Mouse (Mus musculus) limb, embryonic 15.5 days (tissue): ENCODE data around the gene Lhcgr. TPM values are rescaled to one million over a fixed set of nuclear protein-coding genes. Genes with fewer than 3 reads are reported as not detected.
A peak's percentile ranks its signal among the peaks of the same experiment; 100 is the strongest.

Experiments
- ATAC-seq: fragments of 200-750 bp; cut with Nextera tagmentation; 2 replicates; pipeline ENCODE4 v1.8.0; 2017; ENCODE audit warnings: low read depth, moderate TSS enrichment; ENCODE audit not compliant: insufficient number of reproducible peaks, low FRiP score, low TSS enrichment
- H3K27ac ChIP-seq: fragments of 300-500 bp; sonication (generic); 2 replicates; pipeline ENCODE4 v1.5.1; 2015; ENCODE audit warnings: moderate library complexity, mild to moderate bottlenecking, inconsistent platforms
- H3K27me3 ChIP-seq: fragments of 300-500 bp; sonication (generic); 2 replicates; pipeline ENCODE4 v1.6.1; 2015; ENCODE audit warnings: inconsistent platforms
- H3K36me3 ChIP-seq: fragments of 300-500 bp; sonication (generic); 2 replicates; pipeline ENCODE4 v1.6.1; 2015; ENCODE audit warnings: inconsistent platforms
- H3K4me1 ChIP-seq: fragments of 300-500 bp; sonication (generic); 2 replicates; pipeline ENCODE4 v1.6.1; 2015; ENCODE audit warnings: inconsistent platforms
- H3K4me2 ChIP-seq: fragments of 300-500 bp; sonication (generic); 2 replicates; pipeline ENCODE4 v1.6.1; 2015; ENCODE audit warnings: mild to moderate bottlenecking, inconsistent platforms
- H3K4me3 ChIP-seq: fragments of 300-500 bp; sonication (generic); 2 replicates; pipeline ENCODE4 v1.5.1; 2015; ENCODE audit warnings: mild to moderate bottlenecking, inconsistent platforms
- H3K9ac ChIP-seq: fragments of 300-500 bp; sonication (generic); 2 replicates; pipeline ENCODE4 v1.6.1; 2015; ENCODE audit warnings: inconsistent platforms
- H3K9me3 ChIP-seq: fragments of 300-500 bp; sonication (generic); 2 replicates; pipeline ENCODE4 v1.6.1; 2016; ENCODE audit warnings: inconsistent platforms
- WGBS: fragments of 180-500 bp; shearing (Covaris S2); methylation state at CpG from one replicate; pipeline ENCODE4 v1.1.7; 2015; 5-methylcytosine and 5-hydroxymethylcytosine counted together
- polyA plus RNA-seq: library from polyadenylated mRNA; unstranded; fragments of >200 nt; fragmentation: Nextera tagmentation; extraction: Ambion mirVana; gene quantifications from 2 replicates; pipeline ENCODE4 v1.2.1, GENCODE M21; 2015

The Lhcgr gene
- polyA plus RNA-seq, 1 experiment from 2014 or later, result 0.49 TPM

DNA sequence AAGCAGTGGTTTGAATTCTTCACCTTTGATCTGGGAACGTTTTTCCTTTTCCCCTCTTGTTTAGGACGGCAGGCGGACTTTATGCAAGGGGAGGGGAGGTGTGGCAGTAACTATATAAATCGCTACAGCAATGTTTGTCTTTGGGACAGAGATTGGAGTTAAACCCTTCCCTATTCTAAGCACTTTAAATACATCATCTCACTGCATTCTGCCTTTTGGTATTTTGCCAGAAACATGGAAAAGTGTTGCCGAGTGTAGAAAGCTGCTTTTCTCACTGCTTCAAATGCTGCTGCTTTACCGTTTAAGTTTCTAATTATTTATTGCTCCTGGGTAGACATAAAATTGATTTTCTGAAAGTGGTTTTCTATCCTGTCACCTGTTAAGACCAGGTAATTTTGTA is 89.4 kb downstream of the Lhcgr start:
- H3K27me3 ChIP-seq, result no peaks in the 10 kb centered on the region
- no peaks in the 10 kb centered on the region for H3K36me3 ChIP-seq
- H3K9ac ChIP-seq, result no peak overlapping the region
- no peak for ATAC-seq
- WGBS, result 11% methylated on average over 6 of the region's 6 CpGs
- H3K4me3 ChIP-seq, result no peak overlapping the region
- H3K27ac ChIP-seq, result no peak overlapping the region
- H3K9me3 ChIP-seq, result no peaks in the 10 kb centered on the region
- H3K4me2 ChIP-seq, result no peak overlapping the region
- H3K4me1 ChIP-seq, result peaks cover 5% of the 10 kb centered on the region

DNA sequence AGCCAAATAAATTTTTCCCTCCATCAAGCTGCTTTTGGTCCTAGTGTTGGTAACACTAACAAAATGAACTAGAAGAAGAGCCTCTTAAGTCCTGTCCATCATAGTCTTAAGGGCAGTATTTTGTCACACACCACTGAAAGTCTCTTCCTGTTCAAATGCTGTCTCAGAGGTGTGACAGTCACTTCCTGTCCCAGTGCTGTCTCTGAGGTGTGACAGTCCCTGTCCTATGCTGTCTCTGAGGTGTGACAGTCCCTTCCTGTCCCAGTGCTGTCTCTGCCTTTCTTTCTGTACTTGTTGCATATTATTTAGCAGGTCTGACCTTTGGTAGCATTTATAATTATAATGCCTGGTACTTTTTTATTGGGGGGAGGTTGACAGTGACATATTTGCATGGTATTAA is 90.9 kb downstream of the Lhcgr start:
- no peak overlapping the region for H3K4me2 ChIP-seq
- no peaks in the 10 kb centered on the region for H3K36me3 ChIP-seq
- no peak overlapping the region for H3K4me3 ChIP-seq
- H3K4me1 ChIP-seq, result peaks cover 11% of the 10 kb centered on the region
- no peaks in the 10 kb centered on the region for H3K27me3 ChIP-seq
- no peak for ATAC-seq
- H3K27ac ChIP-seq, result no peak overlapping the region
- no peaks in the 10 kb centered on the region for H3K9me3 ChIP-seq
- no peak overlapping the region for H3K9ac ChIP-seq

DNA sequence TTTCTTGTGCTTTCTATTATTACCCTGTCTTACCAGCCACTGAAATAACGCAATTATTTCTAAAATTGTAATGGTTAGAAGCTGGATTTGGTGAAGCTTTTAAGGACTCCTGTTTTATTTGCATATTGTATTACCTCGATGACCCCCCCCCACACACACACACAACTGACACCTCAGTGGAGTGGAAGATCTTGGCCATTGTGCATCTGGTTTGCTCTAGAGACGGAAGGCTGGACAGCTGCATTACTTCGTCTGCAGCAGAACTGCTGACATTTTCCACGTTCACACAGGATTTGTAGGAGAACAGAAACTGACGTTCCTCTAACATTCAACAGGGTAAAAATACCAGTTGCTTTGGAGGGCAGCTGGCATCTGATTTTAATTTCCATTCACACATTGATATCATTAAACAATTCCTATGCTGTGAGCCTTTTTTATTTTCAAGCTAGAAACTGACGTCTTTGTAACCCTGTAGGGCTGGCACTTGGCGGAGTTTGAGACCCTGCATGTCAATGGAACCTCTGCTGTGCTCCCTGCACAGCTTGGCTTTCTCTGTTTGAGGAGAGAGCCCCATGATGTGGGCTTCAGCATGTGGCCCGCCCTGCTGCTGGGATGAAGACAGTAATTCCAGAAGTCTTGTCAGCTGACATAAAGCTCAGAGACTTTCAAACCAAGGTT is 95.0 kb downstream of the Lhcgr start:
- H3K27ac ChIP-seq, result peak overlapping the region; percentile 77
- H3K4me1 ChIP-seq, result peaks cover 9% of the 10 kb centered on the region; the same call in 1 of the 2 replicates
- 38% methylated on average over 9 of the region's 9 CpGs for WGBS
- no peak overlapping the region for H3K4me3 ChIP-seq
- H3K27me3 ChIP-seq, result no peaks in the 10 kb centered on the region
- peak; percentile 64; the same call in 1 of the 2 replicates for ATAC-seq
- H3K9me3 ChIP-seq, result no peaks in the 10 kb centered on the region
- H3K9ac ChIP-seq, result no peak overlapping the region
- H3K36me3 ChIP-seq, result no peaks in the 10 kb centered on the region
- H3K4me2 ChIP-seq, result peak overlapping the region; percentile 22; the same call in 1 of the 2 replicates

DNA sequence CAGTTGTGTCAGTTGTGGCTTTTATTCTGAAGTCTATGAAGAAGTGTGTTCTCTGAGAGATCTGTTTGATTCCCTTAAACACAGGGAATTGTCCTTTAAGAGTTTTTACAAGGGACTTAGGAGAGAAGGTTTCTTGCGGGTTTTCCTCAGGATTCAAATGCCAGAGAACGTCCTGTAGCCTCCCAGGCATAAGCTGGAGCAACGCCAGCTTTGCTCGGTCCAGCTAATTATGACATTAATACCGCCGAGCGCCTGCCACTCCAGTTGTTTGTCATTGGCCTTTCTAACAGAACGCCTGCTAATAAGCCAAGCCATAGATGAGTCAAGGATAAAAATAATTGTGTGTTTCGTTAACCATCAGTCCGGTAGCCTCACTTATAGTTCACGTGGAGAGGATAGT is 103.6 kb downstream of the Lhcgr start:
- no peak overlapping the region for H3K4me3 ChIP-seq
- H3K36me3 ChIP-seq, result no peaks in the 10 kb centered on the region
- WGBS, result 33% methylated on average over 11 of the region's 11 CpGs
- H3K9me3 ChIP-seq, result no peaks in the 10 kb centered on the region
- no peaks in the 10 kb centered on the region for H3K4me1 ChIP-seq
- no peak for ATAC-seq
- no peaks in the 10 kb centered on the region for H3K27me3 ChIP-seq
- no peak overlapping the region for H3K27ac ChIP-seq
- H3K9ac ChIP-seq, result no peak overlapping the region
- H3K4me2 ChIP-seq, result no peak overlapping the region

DNA sequence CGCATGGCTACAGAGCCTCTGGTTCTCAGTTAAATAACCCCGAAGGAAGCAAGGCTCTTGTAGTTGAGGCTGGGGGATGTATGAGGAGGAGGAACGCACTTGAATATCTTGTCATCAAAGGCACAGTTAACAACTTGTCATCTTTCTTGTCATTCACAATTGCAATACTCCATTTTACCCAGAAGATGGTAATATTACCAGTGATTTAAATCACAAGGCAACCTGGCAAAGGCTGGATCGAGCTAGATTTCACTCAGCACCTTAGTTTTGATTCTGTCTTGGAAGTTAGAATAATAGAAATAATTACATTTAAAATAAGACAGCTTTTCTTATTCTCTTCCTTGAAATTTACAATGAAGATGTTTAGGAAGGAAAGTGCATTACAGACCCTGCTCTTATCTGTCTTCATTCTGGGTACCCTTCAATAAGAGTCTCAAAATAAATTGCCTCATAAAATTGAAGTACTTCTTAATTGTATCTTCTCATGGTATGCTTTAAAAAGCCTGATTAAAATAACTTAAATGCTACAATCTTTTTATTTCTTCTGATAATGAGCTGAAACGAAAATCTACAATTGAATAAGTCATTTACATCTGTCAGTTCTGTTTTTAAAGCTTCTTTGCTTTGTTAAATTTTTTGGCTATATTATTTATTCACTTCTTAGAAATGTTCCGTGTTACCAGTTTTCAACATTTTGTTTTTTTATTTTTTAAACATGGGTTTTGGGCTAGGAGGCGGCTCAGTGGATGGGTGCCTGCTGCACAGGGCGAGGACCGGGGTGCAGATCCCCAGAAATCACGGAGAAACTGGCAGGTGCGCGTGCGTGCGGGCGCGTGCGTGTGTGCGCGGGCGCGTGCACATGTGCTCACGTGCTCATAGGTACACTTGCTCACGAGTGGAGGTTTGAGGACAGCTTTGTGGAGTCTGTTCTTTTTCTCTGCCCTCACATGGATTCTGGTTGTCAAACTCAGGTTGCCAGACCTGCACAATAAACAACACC is 116.2 kb downstream of the Lhcgr start:
- Histone ChIP-seq H3K4me1 (no peaks in the 10 kb centered on the region), H3K9me3 (no peaks in the 10 kb centered on the region), H3K27me3 (no peaks in the 10 kb centered on the region), H3K27ac (no peak overlapping the region), H3K4me3 (no peak overlapping the region), H3K36me3 (no peaks in the 10 kb centered on the region), H3K4me2 (no peak overlapping the region), H3K9ac (no peak overlapping the region)
- ATAC-seq, result no peak
- 89% methylated on average over 23 of the region's 23 CpGs for WGBS

DNA sequence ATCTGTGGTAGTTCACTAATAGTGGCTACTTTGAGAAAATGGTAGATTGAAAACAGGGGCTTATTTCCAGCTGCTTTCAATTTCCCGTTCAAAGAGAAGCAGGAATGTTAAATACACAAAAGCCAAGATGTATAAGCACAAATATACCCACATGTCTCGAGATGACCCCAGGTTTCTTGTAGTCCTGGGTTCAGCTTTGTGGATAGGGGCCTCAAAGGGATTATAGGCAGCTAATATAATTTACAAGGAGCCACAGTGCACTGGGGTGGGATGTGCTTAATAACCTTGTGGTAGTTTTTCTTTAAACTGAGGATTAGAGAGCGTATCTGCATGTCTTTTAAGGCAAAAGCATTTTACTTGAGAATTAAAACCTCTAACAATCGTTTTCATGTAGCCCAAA is 121.0 kb downstream of the Lhcgr start:
- 26% methylated on average over 4 of the region's 4 CpGs for WGBS
- ATAC-seq, result no peak
- Histone ChIP-seq H3K4me3 (no peak overlapping the region), H3K27me3 (no peaks in the 10 kb centered on the region), H3K9me3 (no peaks in the 10 kb centered on the region), H3K36me3 (no peaks in the 10 kb centered on the region), H3K4me1 (peaks cover 7% of the 10 kb centered on the region; the same call in 1 of the 2 replicates), H3K9ac (no peak overlapping the region), H3K27ac (no peak overlapping the region), H3K4me2 (no peak overlapping the region)

DNA sequence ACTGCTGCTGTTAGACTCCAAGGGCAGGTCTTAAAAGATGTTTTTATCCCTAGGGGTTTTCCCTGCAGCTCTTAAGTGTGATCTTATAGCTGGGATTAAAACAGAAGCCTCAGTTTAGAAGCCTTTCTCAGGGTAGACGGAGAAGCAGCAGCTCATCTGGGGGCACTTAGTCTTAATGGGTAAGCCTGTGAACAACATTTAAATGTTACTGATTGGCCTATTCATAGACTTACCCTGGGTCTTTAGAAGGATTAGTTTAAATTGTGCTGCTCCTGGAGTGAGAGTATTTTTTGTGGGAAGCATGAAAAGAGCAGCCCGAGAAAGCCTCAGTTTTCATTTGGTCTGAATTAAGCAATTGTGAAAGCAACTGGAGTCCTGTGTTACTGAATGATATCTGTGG is 121.9 kb downstream of the Lhcgr start:
- no peaks in the 10 kb centered on the region for H3K36me3 ChIP-seq
- H3K9me3 ChIP-seq, result no peaks in the 10 kb centered on the region
- no peak for ATAC-seq
- no peak overlapping the region for H3K4me2 ChIP-seq
- H3K4me3 ChIP-seq, result no peak overlapping the region
- H3K9ac ChIP-seq, result no peak overlapping the region
- H3K27ac ChIP-seq, result no peak overlapping the region
- H3K27me3 ChIP-seq, result no peaks in the 10 kb centered on the region
- WGBS, result 35% methylated on average over 2 of the region's 2 CpGs
- peaks cover 7% of the 10 kb centered on the region; the same call in 1 of the 2 replicates for H3K4me1 ChIP-seq

DNA sequence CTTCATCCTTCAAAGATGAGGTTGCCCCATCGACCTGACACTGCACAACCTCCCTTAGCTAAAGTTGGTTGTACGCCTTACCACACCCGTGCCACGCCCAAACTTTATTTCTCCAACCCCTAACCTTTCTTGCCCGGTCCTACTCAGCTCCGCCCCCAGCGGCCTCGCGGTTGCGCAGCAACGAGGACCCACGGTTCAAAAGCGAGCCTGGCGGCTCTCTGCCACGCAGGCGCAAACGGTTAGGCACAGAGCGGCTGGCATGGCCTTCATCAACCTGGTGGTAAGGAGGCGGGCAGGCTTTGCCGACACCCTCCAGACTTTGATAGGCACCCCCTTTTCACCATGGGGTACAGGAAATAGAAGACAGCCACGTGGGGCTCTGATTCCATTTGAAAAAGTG is 123.3 kb downstream of the Lhcgr start, which contains the start of gene Gtf2a1l:
Gene Gtf2a1l (plus strand): TSS at position 209 of the 400 bp plus-strand sequence.
- ATAC-seq, result no peak
- Histone ChIP-seq H3K27me3 (no peaks in the 10 kb centered on the region), H3K4me2 (peak within 1 kb of the TSS; percentile 42), H3K4me3 (peak within 1 kb of the TSS; percentile 17), H3K4me1 (peaks cover 7% of the 10 kb centered on the region; the same call in 1 of the 2 replicates), H3K36me3 (no peaks in the 10 kb centered on the region), H3K9ac (no peak within 1 kb of the TSS), H3K9me3 (no peaks in the 10 kb centered on the region), H3K27ac (no peak within 1 kb of the TSS)
- WGBS, result 37% methylated on average over 21 of the region's 21 CpGs

Other genes starting within 250 kb of the Lhcgr start
- 8.6 TPM in 2 replicates for gene Ston1, start 194.3 kb downstream of the Lhcgr start, polyA plus RNA-seq
- not detected in 2 replicates for gene Gtf2a1l, start 123.3 kb downstream of the Lhcgr start, polyA plus RNA-seq